Mouse (Mus musculus): Measurements from ENCODE around the gene Ripor1. TPM values are rescaled to one million over a fixed set of nuclear protein-coding genes. Genes with fewer than 3 reads are reported as not detected.
A peak's percentile ranks its signal among the peaks of the same experiment; 100 is the strongest.
"Not testable (repeated sequence)": the region's sequence is repeated elsewhere in the genome, so short reads cannot be mapped to it uniquely, and the experiment has no call there.

The Ripor1 gene
- 10 to 100 TPM; 81.0 to 81.3 TPM for total RNA-seq (2021)
- long read RNA-seq, experiment 1, full-length matches to known transcripts, result 8 of 33 reads
- long read RNA-seq, experiment 1, partial matches to known transcripts, result 23 of 33 reads
- long read RNA-seq, experiment 1, other reads (novel, unspliced or antisense), result 2 of 33 reads
- long read RNA-seq, experiment 2, full-length matches to known transcripts, result 7 of 41 reads
- long read RNA-seq, experiment 2, partial matches to known transcripts, result 26 of 41 reads
- long read RNA-seq, experiment 2, other reads (novel, unspliced or antisense), result 8 of 41 reads

DNA sequence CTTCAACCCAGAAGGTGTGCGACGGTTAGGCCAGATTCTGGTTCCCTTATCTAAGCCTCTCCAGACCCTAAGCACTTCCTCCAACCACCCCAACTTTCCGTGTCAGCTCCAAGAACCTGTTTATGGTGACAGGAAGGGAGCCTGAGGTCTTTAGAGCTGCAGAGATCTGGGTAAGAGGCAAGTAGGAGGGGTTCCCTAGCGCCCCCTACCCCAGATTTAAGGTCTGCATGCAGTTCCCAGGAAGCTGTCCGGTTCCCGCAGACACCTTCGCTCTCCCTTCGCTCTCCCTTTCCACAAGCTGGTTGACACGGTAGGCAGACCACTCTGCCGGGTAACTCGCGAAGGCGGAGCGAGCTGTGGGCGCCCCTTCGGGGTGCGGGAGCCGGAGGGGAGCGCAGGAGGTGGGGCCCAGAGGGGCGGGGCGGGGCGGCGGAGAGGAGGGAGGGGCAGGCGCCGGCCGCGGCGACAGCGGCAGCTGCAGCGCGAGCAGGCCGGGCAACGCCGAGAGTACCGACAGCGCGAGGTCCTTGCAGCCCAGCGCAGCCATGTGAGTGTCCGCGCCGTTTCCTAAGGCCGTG, at the start of gene Ripor1:
TSS of gene Ripor1 (plus strand) at position 452 of the 578 bp plus-strand sequence.
- peak; percentile 71 to 75 for DNase-seq (ENCODE audit: low spot score in 2 of 2)
- intact Hi-C loops (cut with DNase I), result loop anchor here (2.0 kb wide), 1 partner anchor 38 kb away; the partner anchor contains the start of gene Atp6v0d1

GRCm38 (mm10) chr8:105562863-105563262, 42.2 kb upstream of the Ripor1 start:
- intact Hi-C loops (cut with DNase I), result no loop called here
- DNase-seq (ENCODE audit: low spot score in 2 of 2), result no peak

DNA sequence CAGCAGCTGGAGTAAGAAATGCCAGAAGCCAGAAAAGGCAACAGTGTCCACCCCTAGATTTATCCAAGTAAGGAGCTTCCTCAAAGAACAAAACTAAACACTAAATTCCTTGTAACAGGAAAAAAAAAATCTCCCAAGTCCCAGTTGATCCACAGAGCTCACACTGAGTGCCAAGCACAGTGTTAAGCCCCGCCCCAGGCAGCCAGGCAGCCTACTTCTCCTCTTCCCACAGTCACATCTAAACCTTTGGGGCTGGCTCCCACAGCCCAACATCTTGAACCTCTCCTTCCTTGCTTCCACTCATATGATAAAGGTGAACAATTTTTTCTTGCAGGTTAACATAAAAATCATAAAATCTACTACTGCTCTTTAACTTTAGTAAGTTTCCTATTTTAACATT, 41.2 kb upstream of the Ripor1 start:
- DNase-seq (ENCODE audit: low spot score in 2 of 2), result no peak
- intact Hi-C loops (cut with DNase I), result no loop called here

GRCm38 (mm10) chr8:105564573-105565229, 40.4 kb upstream of the Ripor1 start:
- DNase-seq (ENCODE audit: low spot score in 2 of 2); intact Hi-C loops (cut with DNase I): not testable (repeated sequence)

- peak in 1 of 2 experiments; percentile 42 for DNase-seq (ENCODE audit: low spot score in 2 of 2)
- intact Hi-C loops (cut with DNase I), result no loop called here
Measured at GRCm38 (mm10) chr8:105565401-105565881, 39.6 kb upstream of the Ripor1 start.

GRCm38 (mm10) chr8:105565952-105566702, 38.9 kb upstream of the Ripor1 start, which contains the start of gene Atp6v0d1:
Gene Atp6v0d1 (minus strand): TSS chr8:105566047.
- intact Hi-C loops (cut with DNase I), result loop anchor here (2.0 kb wide), 1 partner anchor 39 kb away; the partner anchor contains the start of gene Ripor1
- peak; percentile 100 for DNase-seq (ENCODE audit: low spot score in 2 of 2)

GRCm38 (mm10) chr8:105566703-105567595, 38.1 kb upstream of the Ripor1 start:
- intact Hi-C loops (cut with DNase I), result loop anchor here (2.0 kb wide), 1 partner anchor 38 kb away; the partner anchor contains the start of gene Ripor1

GRCm38 (mm10) chr8:105571810-105572209, 33.2 kb upstream of the Ripor1 start:
- peak in 1 of 2 experiments; percentile 22 for DNase-seq (ENCODE audit: low spot score in 2 of 2)

More at GRCm38 (mm10) chr8:105566703-105567595, 38.1 kb upstream of the Ripor1 start:
- DNase-seq (ENCODE audit: low spot score in 2 of 2), result no peak

DNA sequence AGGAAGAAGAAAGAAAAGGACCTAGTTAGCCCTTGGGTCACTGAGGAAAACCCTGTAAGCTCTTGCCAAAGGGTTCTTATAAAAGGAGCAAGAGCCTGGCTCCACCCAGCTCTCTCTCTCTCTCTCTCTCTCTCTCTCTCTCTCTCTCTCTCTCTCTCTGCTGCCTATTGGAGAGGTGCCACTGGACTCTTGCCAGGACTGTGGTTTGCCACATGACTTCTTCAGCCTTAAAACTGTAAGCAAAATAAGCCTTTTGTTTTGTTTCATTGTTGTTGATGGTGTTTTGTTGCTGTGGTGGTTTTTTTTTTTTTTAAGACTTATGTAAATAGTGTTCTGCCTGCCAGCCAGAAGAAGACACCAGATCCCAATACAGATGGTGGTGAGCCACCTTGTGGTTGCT, 31.6 kb upstream of the Ripor1 start:
- no peak for DNase-seq (ENCODE audit: low spot score in 2 of 2)
- intact Hi-C loops (cut with DNase I), result no loop called here

More at GRCm38 (mm10) chr8:105571810-105572209, 33.2 kb upstream of the Ripor1 start:
- intact Hi-C loops (cut with DNase I), result no loop called here

- DNase-seq (ENCODE audit: low spot score in 2 of 2), result no peak
- intact Hi-C loops (cut with DNase I), result no loop called here
Measured at GRCm38 (mm10) chr8:105574741-105575140, 30.3 kb upstream of the Ripor1 start.

GRCm38 (mm10) chr8:105575538-105575937, 29.5 kb upstream of the Ripor1 start:
- intact Hi-C loops (cut with DNase I), result no loop called here
- DNase-seq (ENCODE audit: low spot score in 2 of 2), result peak in 1 of 2 experiments; percentile 17

- intact Hi-C loops (cut with DNase I), result no loop called here
- no peak for DNase-seq (ENCODE audit: low spot score in 2 of 2)
Measured at GRCm38 (mm10) chr8:105579719-105580118, 25.3 kb upstream of the Ripor1 start.

GRCm38 (mm10) chr8:105592431-105592830, 12.6 kb upstream of the Ripor1 start:
- DNase-seq (ENCODE audit: low spot score in 2 of 2), result no peak

GRCm38 (mm10) chr8:105593859-105594258, 11.2 kb upstream of the Ripor1 start:
- intact Hi-C loops (cut with DNase I), result no loop called here
- DNase-seq (ENCODE audit: low spot score in 2 of 2), result peak; percentile 43 to 58

More at GRCm38 (mm10) chr8:105592431-105592830, 12.6 kb upstream of the Ripor1 start:
- intact Hi-C loops (cut with DNase I), result no loop called here

DNA sequence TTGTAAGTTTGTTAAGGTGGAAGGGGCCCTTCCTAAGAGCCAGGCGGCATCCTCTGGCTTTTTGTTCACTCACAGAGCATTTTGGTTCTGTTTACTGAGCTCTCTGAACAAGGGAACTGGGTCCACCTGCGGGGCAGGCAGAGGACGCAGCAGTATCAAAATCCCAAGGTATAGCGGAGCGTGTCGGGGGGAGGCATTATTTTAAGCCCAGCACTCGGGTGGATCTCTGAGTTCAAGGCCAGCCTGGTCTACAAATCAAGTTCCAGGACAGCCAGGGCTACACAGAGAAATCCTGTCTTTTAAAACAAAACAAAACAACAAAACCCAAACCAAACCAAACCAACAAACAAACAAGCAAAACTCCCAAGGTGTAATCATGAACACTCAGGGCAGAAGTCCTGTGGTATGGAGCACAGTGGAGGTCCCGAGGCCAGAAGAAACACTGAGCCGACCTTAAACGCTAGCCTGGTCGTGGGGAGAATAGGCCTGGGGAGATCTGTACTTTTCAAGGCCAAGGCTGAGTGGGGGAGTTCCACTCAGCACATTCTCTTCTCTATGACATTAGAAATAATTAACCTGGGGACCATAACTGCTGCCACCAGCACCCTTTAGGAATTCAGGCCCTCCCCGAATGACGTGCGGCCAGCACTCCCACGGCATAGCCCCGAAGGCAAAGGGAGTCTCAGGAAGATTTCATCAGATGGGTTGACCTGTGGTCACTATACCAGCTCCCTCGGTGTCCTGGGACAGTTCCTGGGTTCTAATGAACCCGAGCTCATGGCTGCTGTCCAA, 10.4 kb upstream of the Ripor1 start:
- intact Hi-C loops (cut with DNase I), result no loop called here
- DNase-seq (ENCODE audit: low spot score in 2 of 2), result no peak

GRCm38 (mm10) chr8:105596362-105597034, 8.6 kb upstream of the Ripor1 start:
- DNase-seq (ENCODE audit: low spot score in 2 of 2), result no peak
- intact Hi-C loops (cut with DNase I), result no loop called here

- DNase-seq (ENCODE audit: low spot score in 2 of 2), result no peak
- intact Hi-C loops (cut with DNase I), result no loop called here
Measured at GRCm38 (mm10) chr8:105598777-105599176, 6.3 kb upstream of the Ripor1 start.

All from left cerebral cortex, postnatal 14 days (tissue).